Mouse (Mus musculus) spleen, adult 10 weeks (tissue): ENCODE data around the gene Brd2. TPM values are rescaled to one million over a fixed set of nuclear protein-coding genes. Genes with fewer than 3 reads are reported as not detected.

Experiments used
- polyA plus RNA-seq: library from polyadenylated mRNA; stranded (reverse); fragments of 350-450 nt; fragmentation: Illumina TruSeq; extraction: RNeasy Lipid Tissue Mini Kit (QIAGEN cat#74804); gene quantifications from one replicate; pipeline ENCODE4 v1.2.3, GENCODE M21; 2015; ENCODE audit warnings: low replicate concordance; ENCODE audit not compliant: insufficient read depth

Gene Brd2
- 245 TPM for polyA plus RNA-seq

GRCm38 (mm10) chr17:34122188-34122984 is at the start of gene Brd2:
Gene Brd2, minus strand, starts transcription at chr17:34122634.

GRCm38 (mm10) chr17:34152923-34153322 is 30.5 kb upstream of the Brd2 start, which contains the start of gene H2-DMb1:
Gene H2-DMb1, plus strand, starts transcription at chr17:34153072.

GRCm38 (mm10) chr17:34143033-34143432 is 20.6 kb upstream of the Brd2 start, which contains the start of gene H2-DMb2:
Gene H2-DMb2, plus strand, starts transcription at chr17:34143307.

DNA sequence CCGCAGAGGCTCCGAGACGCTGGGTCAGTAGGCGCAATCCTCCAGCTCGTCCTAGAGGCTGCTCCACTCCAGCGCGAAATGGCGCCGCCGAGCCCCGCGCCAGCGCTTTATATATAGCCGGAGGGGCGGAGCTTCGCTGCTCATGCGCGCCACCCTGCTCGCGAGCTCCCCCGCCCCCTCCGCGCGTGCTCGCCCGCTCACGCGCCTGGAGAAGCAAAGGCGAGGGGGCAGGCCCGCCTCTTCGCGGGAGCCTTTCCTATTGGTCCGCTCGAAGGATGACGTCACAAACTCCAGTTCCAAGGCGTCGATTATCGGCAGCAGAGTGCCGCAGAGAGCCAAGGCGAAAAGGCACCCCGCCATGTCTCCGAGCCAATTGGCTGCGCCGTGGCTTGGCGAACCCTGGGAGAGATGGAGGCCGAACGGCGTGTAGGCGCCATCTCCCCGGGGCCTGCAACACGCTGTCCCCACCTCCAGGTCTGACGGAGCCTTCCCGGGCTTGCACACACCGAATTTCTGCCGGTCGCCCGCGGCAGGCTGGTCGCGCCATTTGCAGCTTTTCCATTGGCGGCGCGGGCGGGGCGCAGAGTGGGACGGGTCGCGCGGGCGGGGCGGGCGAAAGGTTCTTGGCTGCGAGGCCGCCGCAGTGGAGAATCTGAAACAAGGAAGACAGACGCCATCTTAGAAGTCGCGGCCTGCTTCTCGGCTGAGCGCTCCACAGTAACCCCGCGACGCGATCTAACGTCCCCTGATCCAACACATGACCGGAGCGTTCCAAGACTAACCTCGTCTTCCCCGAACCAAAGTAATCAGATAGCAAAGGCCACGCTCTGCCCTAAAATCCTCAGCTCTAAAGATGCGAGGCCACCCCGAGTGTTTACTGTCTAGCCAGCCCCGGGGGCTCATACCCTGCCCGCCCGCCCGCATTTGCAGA is 2.9 kb downstream of the Brd2 start, which contains the start of gene H2-DMa:
Gene H2-DMa, plus strand, starts transcription at position 293 of the 931 bp plus-strand sequence.

GRCm38 (mm10) chr17:34092197-34092875 is 30.1 kb downstream of the Brd2 start, which contains the start of gene H2-Oa:
Gene H2-Oa, plus strand, starts transcription at chr17:34092340.

Other genes starting within 250 kb of the Brd2 start
- gene Gm7029, start 248.8 kb downstream of the Brd2 start, polyA plus RNA-seq = not detected
- gene Kifc1, start 232.0 kb downstream of the Brd2 start, polyA plus RNA-seq = 5.8 TPM
- 1.5 TPM for gene Platr17, start 217.5 kb downstream of the Brd2 start, polyA plus RNA-seq
- gene Daxx, start 213.2 kb downstream of the Brd2 start, polyA plus RNA-seq = 39.7 TPM
- 143 TPM for gene Tapbp, start 206.7 kb downstream of the Brd2 start, polyA plus RNA-seq
- 10.6 TPM for gene Zbtb22, start 206.7 kb downstream of the Brd2 start, polyA plus RNA-seq
- gene Rgl2, start 193.1 kb downstream of the Brd2 start, polyA plus RNA-seq = 55.9 TPM
- 50.2 TPM for gene Pfdn6, start 182.3 kb downstream of the Brd2 start, polyA plus RNA-seq
- 6.0 TPM for gene Wdr46, start 182.0 kb downstream of the Brd2 start, polyA plus RNA-seq
- gene B3galt4, start 171.1 kb downstream of the Brd2 start, polyA plus RNA-seq = 4.4 TPM
- gene Vps52, start 166.8 kb downstream of the Brd2 start, polyA plus RNA-seq = 28.2 TPM
- 1,734 TPM for gene Rps18, start 166.6 kb downstream of the Brd2 start, polyA plus RNA-seq
- 3,352 TPM for gene H2-K1, start 122.3 kb downstream of the Brd2 start, polyA plus RNA-seq
- 10.5 TPM for gene Ring1, start 98.0 kb downstream of the Brd2 start, polyA plus RNA-seq
- gene H2-Ke6, start 94.6 kb downstream of the Brd2 start, polyA plus RNA-seq = 137 TPM
- gene Slc39a7, start 91.0 kb downstream of the Brd2 start, polyA plus RNA-seq = 38.7 TPM
- gene Rxrb, start 90.8 kb downstream of the Brd2 start, polyA plus RNA-seq = 24.2 TPM
- 0.94 TPM for gene Col11a2, start 83.2 kb downstream of the Brd2 start, polyA plus RNA-seq
- 69.0 TPM for gene H2-Oa, start 30.3 kb downstream of the Brd2 start, polyA plus RNA-seq
- 162 TPM for gene H2-DMa, start 3.1 kb downstream of the Brd2 start, polyA plus RNA-seq
- 497 TPM for gene H2-DMb2, start 20.7 kb upstream of the Brd2 start, polyA plus RNA-seq
- 222 TPM for gene H2-DMb1, start 30.4 kb upstream of the Brd2 start, polyA plus RNA-seq
- gene Tap1, start 64.9 kb upstream of the Brd2 start, polyA plus RNA-seq = 94.6 TPM
- gene Psmb9, start 65.1 kb upstream of the Brd2 start, polyA plus RNA-seq = 164 TPM
- gene Psmb8, start 75.1 kb upstream of the Brd2 start, polyA plus RNA-seq = 229 TPM
- 38.1 TPM for gene Tap2, start 80.9 kb upstream of the Brd2 start, polyA plus RNA-seq
- 1,133 TPM for gene H2-Ob, start 116.3 kb upstream of the Brd2 start, polyA plus RNA-seq
- gene H2-Ab1, start 135.1 kb upstream of the Brd2 start, polyA plus RNA-seq = 2,500 TPM
- 4,264 TPM for gene H2-Aa, start 165.2 kb upstream of the Brd2 start, polyA plus RNA-seq
- 1,984 TPM for gene H2-Eb1, start 183.2 kb upstream of the Brd2 start, polyA plus RNA-seq
- gene H2-Eb2, start 203.0 kb upstream of the Brd2 start, polyA plus RNA-seq = 75.2 TPM
- 6.9 TPM for gene Btnl2, start 232.2 kb upstream of the Brd2 start, polyA plus RNA-seq